Mouse (Mus musculus): ENCODE data around the gene Nup214. TPM values are rescaled to one million over a fixed set of nuclear protein-coding genes. Genes with fewer than 3 reads are reported as not detected.

Nup214 gene
- total and polyA plus RNA-seq, 3 experiments, result 18.5 to 28.6 (median 27.5) TPM

DNA sequence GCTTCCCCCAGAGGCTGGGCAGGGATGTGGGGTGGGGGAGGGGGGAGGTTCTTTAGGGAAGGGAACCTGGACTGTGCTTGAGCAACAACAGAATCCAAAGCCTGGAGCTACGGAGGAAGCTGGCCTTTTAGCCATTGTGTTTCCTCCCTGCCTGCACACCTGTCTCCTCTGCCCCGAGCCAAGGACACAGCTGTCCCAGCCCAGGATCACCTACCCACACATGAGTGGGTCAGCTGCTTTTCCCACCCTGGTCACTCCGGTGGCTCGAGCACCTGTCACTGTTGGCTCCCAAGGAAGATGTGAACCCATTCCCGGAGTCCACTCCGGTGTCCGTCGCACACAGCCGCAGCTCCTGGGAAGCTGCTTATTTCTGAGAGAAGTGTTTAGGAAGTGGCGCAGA lies 17.0 kb upstream of the Nup214 start:
- H3K27me3 ChIP-seq (ENCODE audit: control insufficient read depth, insufficient read depth, low read length), result no peaks in the 10 kb centered on the region
- no peak for DNase-seq
- no peaks in the 10 kb centered on the region for H3K79me2 ChIP-seq (replicated peaks; ENCODE audit: control insufficient read depth, insufficient read depth, low read length)
- WGBS, result 89% methylated on average over 10 of the region's 10 CpGs
- intact Hi-C loops (cut with DNase I), result no loop called here
- no peak overlapping the region for H3K4me3 ChIP-seq
- H3K27ac ChIP-seq, result no peak overlapping the region
- H3K4me1 ChIP-seq (ENCODE audit: control insufficient read depth, insufficient read depth, low read length), result no peaks in the 10 kb centered on the region
- no peaks in the 10 kb centered on the region for H3K36me3 ChIP-seq (ENCODE audit: control insufficient read depth, insufficient read depth, low read length)
- no peak overlapping the region for H3K9ac ChIP-seq (ENCODE audit: low read depth, low read length)
- TF ChIP-seq CTCF (IDR thresholded peaks at IDR 0.05), result no peak

DNA sequence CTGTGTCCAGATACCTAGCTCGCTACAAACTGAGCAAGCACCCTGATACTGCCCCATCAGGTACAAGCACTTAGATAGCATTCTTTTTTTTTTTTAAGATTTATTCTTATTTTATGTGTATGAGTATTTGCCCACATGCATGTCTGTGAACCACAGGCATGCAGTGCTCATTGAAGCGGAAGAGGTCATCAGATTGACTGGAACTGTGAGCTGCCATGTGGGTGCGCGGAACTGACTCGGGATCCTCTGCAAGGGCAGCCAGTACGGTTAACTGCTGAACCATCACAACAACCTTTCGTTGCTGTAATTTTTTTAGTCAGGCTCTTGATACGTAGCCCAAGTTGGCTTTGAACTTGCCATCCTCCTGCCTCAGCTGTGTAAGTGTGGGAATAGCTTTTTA lies 13.2 kb upstream of the Nup214 start:
- Histone ChIP-seq H3K27me3 (ENCODE audit: control insufficient read depth, insufficient read depth, low read length) (no peaks in the 10 kb centered on the region), H3K27ac (no peak overlapping the region), H3K79me2 (replicated peaks; ENCODE audit: control insufficient read depth, insufficient read depth, low read length) (no peaks in the 10 kb centered on the region), H3K36me3 (ENCODE audit: control insufficient read depth, insufficient read depth, low read length) (no peaks in the 10 kb centered on the region), H3K4me3 (no peak overlapping the region), H3K9ac (ENCODE audit: low read depth, low read length) (no peak overlapping the region), H3K4me1 (ENCODE audit: control insufficient read depth, insufficient read depth, low read length) (no peaks in the 10 kb centered on the region)
- TF ChIP-seq POLR2A (IDR thresholded peaks at IDR 0.05; ENCODE audit: insufficient read depth, low read depth, low read length), result no peak
- no peak for TF ChIP-seq CTCF (IDR thresholded peaks at IDR 0.05)
- 96% methylated on average over 8 of the region's 8 CpGs for WGBS
- intact Hi-C loops (cut with DNase I), result no loop called here
- no peak for DNase-seq

DNA sequence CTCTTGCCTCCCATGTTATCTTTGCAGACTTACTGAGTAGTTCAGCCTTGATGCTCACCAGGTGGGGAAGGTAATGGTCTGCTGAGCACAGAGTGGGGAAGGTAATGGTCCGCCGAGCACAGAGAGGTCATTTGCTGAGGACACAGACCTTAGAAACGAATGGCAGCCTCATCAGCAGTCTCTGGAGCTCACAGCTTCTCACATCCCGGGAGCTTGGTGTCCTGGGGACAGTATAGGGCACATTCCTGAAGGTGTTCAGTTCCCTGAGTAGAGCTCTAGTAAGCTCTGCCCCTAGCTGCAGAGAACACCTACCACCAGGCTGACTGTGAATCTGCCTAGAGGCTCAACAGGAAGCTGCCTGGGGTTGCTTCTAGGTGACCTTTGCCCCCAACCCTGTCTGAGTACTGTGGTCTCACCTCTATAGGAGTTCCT lies 12.4 kb upstream of the Nup214 start:
- 71% methylated on average over 4 of the region's 4 CpGs for WGBS
- no peak for DNase-seq
- H3K36me3 ChIP-seq (ENCODE audit: control insufficient read depth, insufficient read depth, low read length), result no peaks in the 10 kb centered on the region
- H3K27me3 ChIP-seq (ENCODE audit: control insufficient read depth, insufficient read depth, low read length), result no peaks in the 10 kb centered on the region
- no peak overlapping the region for H3K9ac ChIP-seq (ENCODE audit: low read depth, low read length)
- H3K27ac ChIP-seq, result no peak overlapping the region
- intact Hi-C loops (cut with DNase I), result no loop called here
- no peak for TF ChIP-seq POLR2A (IDR thresholded peaks at IDR 0.05; ENCODE audit: insufficient read depth, low read depth, low read length)
- no peak for TF ChIP-seq CTCF (IDR thresholded peaks at IDR 0.05)
- TF ChIP-seq EP300 (IDR thresholded peaks at IDR 0.05; ENCODE audit: insufficient read depth, low read depth, low read length), result no peak
- H3K4me3 ChIP-seq, result no peak overlapping the region
- H3K79me2 ChIP-seq (replicated peaks; ENCODE audit: control insufficient read depth, insufficient read depth, low read length), result no peaks in the 10 kb centered on the region
- H3K4me1 ChIP-seq (ENCODE audit: control insufficient read depth, insufficient read depth, low read length), result no peaks in the 10 kb centered on the region

DNA sequence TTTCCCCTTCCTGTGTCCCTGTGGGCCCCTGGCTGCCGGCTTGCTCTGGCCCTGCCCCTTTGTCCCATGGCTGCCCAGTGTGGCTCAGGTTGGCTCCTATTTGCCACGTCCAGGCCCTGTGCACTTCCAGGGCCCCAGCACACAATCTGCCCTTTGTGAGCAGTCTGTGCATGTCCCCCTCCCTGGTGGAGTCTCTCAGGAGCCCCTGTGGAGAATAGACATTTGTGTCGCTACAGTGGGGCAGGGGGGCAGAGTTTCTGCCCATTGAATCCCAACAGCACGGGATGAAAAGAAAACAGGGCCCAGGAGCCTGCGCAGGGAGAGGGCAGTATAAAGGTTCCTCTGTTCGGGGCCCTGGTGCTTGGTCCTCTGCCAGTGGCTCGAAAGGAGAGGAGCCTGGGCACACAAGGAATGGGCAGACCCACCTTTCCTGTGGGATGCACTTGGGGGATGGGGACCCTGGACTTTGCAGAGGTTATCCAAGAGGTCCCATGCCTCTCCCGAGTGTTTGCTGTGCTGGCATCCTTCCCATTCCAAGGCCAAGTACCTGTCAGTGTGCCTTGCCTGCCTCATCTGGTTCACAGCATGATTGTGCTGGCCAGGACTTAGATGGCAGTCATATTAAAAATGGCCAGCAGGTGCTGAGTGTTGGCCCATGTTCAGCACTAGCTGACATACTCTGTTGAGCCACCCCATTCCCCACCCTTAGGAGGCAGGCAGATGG lies 11.6 kb upstream of the Nup214 start:
- H3K4me1 ChIP-seq (ENCODE audit: control insufficient read depth, insufficient read depth, low read length), result no peaks in the 10 kb centered on the region
- H3K36me3 ChIP-seq (ENCODE audit: control insufficient read depth, insufficient read depth, low read length), result no peaks in the 10 kb centered on the region
- intact Hi-C loops (cut with DNase I), result no loop called here
- no peak for TF ChIP-seq EP300 (IDR thresholded peaks at IDR 0.05; ENCODE audit: insufficient read depth, low read depth, low read length)
- TF ChIP-seq CTCF (IDR thresholded peaks at IDR 0.05), result no peak
- no peak for TF ChIP-seq POLR2A (IDR thresholded peaks at IDR 0.05; ENCODE audit: insufficient read depth, low read depth, low read length)
- no peak overlapping the region for H3K4me3 ChIP-seq
- no peak overlapping the region for H3K27ac ChIP-seq
- no peaks in the 10 kb centered on the region for H3K27me3 ChIP-seq (ENCODE audit: control insufficient read depth, insufficient read depth, low read length)
- H3K79me2 ChIP-seq (replicated peaks; ENCODE audit: control insufficient read depth, insufficient read depth, low read length), result no peaks in the 10 kb centered on the region
- H3K9ac ChIP-seq (ENCODE audit: low read depth, low read length), result no peak overlapping the region
- 61% methylated on average over 8 of the region's 8 CpGs for WGBS
- DNase-seq, result no peak

DNA sequence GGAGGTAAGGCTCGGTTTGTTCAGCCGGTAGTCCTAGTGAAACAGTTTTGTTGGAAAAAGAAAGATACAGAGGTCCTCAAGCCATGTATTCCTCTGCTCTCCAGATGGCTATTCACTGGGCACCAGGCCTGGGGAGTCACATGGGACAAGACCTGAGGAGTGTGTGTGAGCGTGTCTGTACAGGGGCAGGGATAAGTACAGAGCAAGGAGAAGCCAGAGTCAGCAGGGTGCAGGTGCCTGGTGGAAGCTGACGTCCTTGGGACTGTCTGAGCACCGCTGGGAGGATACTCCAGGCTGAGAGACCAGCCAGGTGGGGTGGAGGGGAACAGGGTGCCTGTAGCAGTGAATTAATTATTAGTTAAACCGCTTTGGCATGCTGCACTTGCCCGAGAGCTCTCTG lies 10.7 kb upstream of the Nup214 start:
- Histone ChIP-seq H3K9ac (ENCODE audit: low read depth, low read length) (no peak overlapping the region), H3K79me2 (replicated peaks; ENCODE audit: control insufficient read depth, insufficient read depth, low read length) (no peaks in the 10 kb centered on the region), H3K4me1 (ENCODE audit: control insufficient read depth, insufficient read depth, low read length) (no peaks in the 10 kb centered on the region), H3K36me3 (ENCODE audit: control insufficient read depth, insufficient read depth, low read length) (no peaks in the 10 kb centered on the region), H3K27ac (no peak overlapping the region), H3K4me3 (no peak overlapping the region), H3K27me3 (ENCODE audit: control insufficient read depth, insufficient read depth, low read length) (no peaks in the 10 kb centered on the region)
- no peak for TF ChIP-seq POLR2A (IDR thresholded peaks at IDR 0.05; ENCODE audit: insufficient read depth, low read depth, low read length)
- WGBS, result 73% methylated on average over 7 of the region's 7 CpGs
- intact Hi-C loops (cut with DNase I), result no loop called here
- peak in 1 of 2 experiments; percentile 31 for DNase-seq

DNA sequence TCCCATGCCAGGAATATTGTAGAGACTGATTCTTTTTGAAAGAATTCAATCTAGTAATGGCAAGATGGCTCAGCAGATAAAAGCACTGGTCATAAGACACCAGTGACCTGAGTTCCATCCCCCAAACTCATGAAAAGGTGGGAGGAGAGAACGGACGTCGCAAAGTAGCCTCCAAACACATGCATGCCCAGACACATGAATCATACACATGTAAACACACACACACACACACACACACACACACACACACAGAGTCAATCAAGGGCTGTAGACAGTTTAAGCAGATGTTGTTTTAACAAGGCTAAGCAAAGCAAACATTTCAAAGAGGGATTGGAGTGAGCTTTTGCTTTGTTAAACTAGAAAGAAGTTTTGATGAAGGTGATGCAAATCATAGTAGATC lies 10.0 kb upstream of the Nup214 start:
- WGBS, result 83% methylated on average over 3 of the region's 3 CpGs
- Histone ChIP-seq H3K4me1 (ENCODE audit: control insufficient read depth, insufficient read depth, low read length) (no peaks in the 10 kb centered on the region), H3K4me3 (no peak overlapping the region), H3K9ac (ENCODE audit: low read depth, low read length) (no peak overlapping the region), H3K79me2 (replicated peaks; ENCODE audit: control insufficient read depth, insufficient read depth, low read length) (no peaks in the 10 kb centered on the region), H3K27me3 (ENCODE audit: control insufficient read depth, insufficient read depth, low read length) (no peaks in the 10 kb centered on the region), H3K36me3 (ENCODE audit: control insufficient read depth, insufficient read depth, low read length) (no peaks in the 10 kb centered on the region), H3K27ac (no peak overlapping the region)
- no peak for TF ChIP-seq POLR2A (IDR thresholded peaks at IDR 0.05; ENCODE audit: insufficient read depth, low read depth, low read length)
- no peak for TF ChIP-seq CTCF (IDR thresholded peaks at IDR 0.05)
- no peak for TF ChIP-seq EP300 (IDR thresholded peaks at IDR 0.05; ENCODE audit: insufficient read depth, low read depth, low read length)
- DNase-seq, result no peak
- intact Hi-C loops (cut with DNase I), result no loop called here

Measured in heart, adult 2 months (tissue).